Mouse (Mus musculus): ENCODE results near the gene Gsdma. TPM values are rescaled to one million over a fixed set of nuclear protein-coding genes. Genes with fewer than 3 reads are reported as not detected.
A peak's percentile ranks its signal among the peaks of the same experiment; 100 is the strongest.
"Not testable (repeated sequence)": the region's sequence is repeated elsewhere in the genome, so short reads cannot be mapped to it uniquely, and the experiment has no call there.

Gsdma gene
- total RNA-seq, 4 experiments from 2014 or later: 0.14 to 0.16 TPM; not detected in 2

GRCm38 (mm10) chr11:98680595-98680994 lies 16.4 kb downstream of the Gsdma start:
- not testable (repeated sequence) for DNase-seq (ENCODE audit: low spot score)

GRCm38 (mm10) chr11:98681186-98681585 lies 17.0 kb downstream of the Gsdma start:
- DNase-seq (ENCODE audit: low spot score): no peak

GRCm38 (mm10) chr11:98681786-98682745 lies 17.9 kb downstream of the Gsdma start, which contains the start of gene Psmd3:
TSS of gene Psmd3 (plus strand) at chr11:98682554.
- DNase-seq (ENCODE audit: low spot score): peak; percentile 100

GRCm38 (mm10) chr11:98682811-98683210 lies 18.7 kb downstream of the Gsdma start:
- no peak for DNase-seq (ENCODE audit: low spot score)

- no peak for DNase-seq (ENCODE audit: low spot score)
Measured at GRCm38 (mm10) chr11:98685642-98686041, 21.5 kb downstream of the Gsdma start.

GRCm38 (mm10) chr11:98686976-98687375 lies 22.8 kb downstream of the Gsdma start:
- DNase-seq (ENCODE audit: low spot score): no peak

GRCm38 (mm10) chr11:98688009-98688408 lies 23.9 kb downstream of the Gsdma start:
- DNase-seq (ENCODE audit: low spot score): no peak

- DNase-seq (ENCODE audit: low spot score): no peak
Measured at GRCm38 (mm10) chr11:98693201-98693600, 29.1 kb downstream of the Gsdma start.

- DNase-seq (ENCODE audit: low spot score): no peak
Measured at GRCm38 (mm10) chr11:98693746-98694145, 29.6 kb downstream of the Gsdma start.

- no peak for DNase-seq (ENCODE audit: low spot score)
Measured at GRCm38 (mm10) chr11:98694301-98694700, 30.1 kb downstream of the Gsdma start.

GRCm38 (mm10) chr11:98695408-98695807 lies 31.3 kb downstream of the Gsdma start:
- no peak for DNase-seq (ENCODE audit: low spot score)

- no peak for DNase-seq (ENCODE audit: low spot score)
Measured at GRCm38 (mm10) chr11:98696454-98697216, 32.5 kb downstream of the Gsdma start.

GRCm38 (mm10) chr11:98697225-98697624 lies 33.1 kb downstream of the Gsdma start:
- no peak for DNase-seq (ENCODE audit: low spot score)

- no peak for DNase-seq (ENCODE audit: low spot score)
Measured at GRCm38 (mm10) chr11:98698849-98699640, 34.9 kb downstream of the Gsdma start.

GRCm38 (mm10) chr11:98699911-98700310 lies 35.8 kb downstream of the Gsdma start:
- DNase-seq (ENCODE audit: low spot score): peak; percentile 81

GRCm38 (mm10) chr11:98701213-98701670 lies 37.1 kb downstream of the Gsdma start, which contains the start of gene Csf3:
TSS of gene Csf3 (plus strand) at chr11:98701263.
- no peak for DNase-seq (ENCODE audit: low spot score)

GRCm38 (mm10) chr11:98702323-98702722 lies 38.2 kb downstream of the Gsdma start:
- DNase-seq (ENCODE audit: low spot score): no peak

- DNase-seq (ENCODE audit: low spot score): no peak
Measured at GRCm38 (mm10) chr11:98705021-98705420, 40.9 kb downstream of the Gsdma start.

- no peak for DNase-seq (ENCODE audit: low spot score)
Measured at GRCm38 (mm10) chr11:98707401-98708281, 43.5 kb downstream of the Gsdma start.

GRCm38 (mm10) chr11:98708282-98708956 lies 44.3 kb downstream of the Gsdma start:
- DNase-seq (ENCODE audit: low spot score): peak; percentile 68

Measured in heart, adult 8-10 months (tissue).